Mouse (Mus musculus): ENCODE data around the gene Trmt1. TPM values are rescaled to one million over a fixed set of nuclear protein-coding genes. Genes with fewer than 3 reads are reported as not detected.

The Trmt1 gene
- polyA plus RNA-seq, 1 experiment from 2014 or later, result 62.1 TPM

GRCm38 (mm10) chr8:84732545-84732944 is 46.4 kb downstream of the Trmt1 start:
- Histone ChIP-seq H3K4me3 (replicated peaks; ENCODE audit: low read length) (no peak overlapping the region), H3K27ac (peak overlapping the region; percentile 83; the same call in 1 of the 2 replicates), H3K9me3 (ENCODE audit: control insufficient read depth, low read length) (no peaks in the 10 kb centered on the region), H3K27me3 (ENCODE audit: control insufficient read depth, insufficient read depth, low read length) (peaks cover 15% of the 10 kb centered on the region; the same call in 1 of the 2 replicates), H3K4me2 (replicated peaks) (no peak overlapping the region), H3K9ac (no peak overlapping the region), H3K36me3 (replicated peaks; ENCODE audit: control insufficient read depth, insufficient read depth) (peaks cover 3% of the 10 kb centered on the region; the same call in 1 of the 2 replicates), H3K4me1 (replicated peaks; ENCODE audit: control insufficient read depth, insufficient read depth, low read length) (peaks cover 55% of the 10 kb centered on the region)
- WGBS, result 61% methylated on average over 5 of the region's 5 CpGs
- ATAC-seq (ENCODE audit: low FRiP score), result no peak
- DNase-seq (ENCODE audit: low spot score), result no peak

GRCm38 (mm10) chr8:84732996-84733395 is 46.9 kb downstream of the Trmt1 start:
- DNase-seq (ENCODE audit: low spot score), result no peak
- Histone ChIP-seq H3K4me1 (replicated peaks; ENCODE audit: control insufficient read depth, insufficient read depth, low read length) (peaks cover 60% of the 10 kb centered on the region), H3K27me3 (ENCODE audit: control insufficient read depth, insufficient read depth, low read length) (peaks cover 20% of the 10 kb centered on the region), H3K27ac (peak overlapping the region; percentile 83; the same call in 1 of the 2 replicates), H3K9ac (no peak overlapping the region), H3K4me3 (replicated peaks; ENCODE audit: low read length) (no peak overlapping the region), H3K9me3 (ENCODE audit: control insufficient read depth, low read length) (no peaks in the 10 kb centered on the region), H3K4me2 (replicated peaks) (no peak overlapping the region), H3K36me3 (replicated peaks; ENCODE audit: control insufficient read depth, insufficient read depth) (no peaks in the 10 kb centered on the region)
- no peak for ATAC-seq (ENCODE audit: low FRiP score)
- 57% methylated on average over 6 of the region's 6 CpGs for WGBS

- H3K27ac ChIP-seq, result no peak overlapping the region
- no peak overlapping the region for H3K9ac ChIP-seq
- DNase-seq (ENCODE audit: low spot score) (no peak), ATAC-seq (ENCODE audit: low FRiP score) (no peak)
- no peaks in the 10 kb centered on the region for H3K36me3 ChIP-seq (replicated peaks; ENCODE audit: control insufficient read depth, insufficient read depth)
- peaks cover 29% of the 10 kb centered on the region for H3K27me3 ChIP-seq (ENCODE audit: control insufficient read depth, insufficient read depth, low read length)
- peaks cover 60% of the 10 kb centered on the region for H3K4me1 ChIP-seq (replicated peaks; ENCODE audit: control insufficient read depth, insufficient read depth, low read length)
- H3K4me2 ChIP-seq (replicated peaks), result no peak overlapping the region
- H3K4me3 ChIP-seq (replicated peaks; ENCODE audit: low read length), result no peak overlapping the region
- WGBS, result 83% methylated on average over 6 of the region's 6 CpGs
- H3K9me3 ChIP-seq (ENCODE audit: control insufficient read depth, low read length), result no peaks in the 10 kb centered on the region
These were observed 47.9 kb downstream of the Trmt1 start for GRCm38 (mm10) chr8:84733959-84734358.

- no peak for DNase-seq (ENCODE audit: low spot score)
- Histone ChIP-seq H3K4me2 (replicated peaks) (no peak overlapping the region), H3K36me3 (replicated peaks; ENCODE audit: control insufficient read depth, insufficient read depth) (no peaks in the 10 kb centered on the region), H3K27me3 (ENCODE audit: control insufficient read depth, insufficient read depth, low read length) (peaks cover 36% of the 10 kb centered on the region), H3K27ac (no peak overlapping the region), H3K9ac (no peak overlapping the region), H3K9me3 (ENCODE audit: control insufficient read depth, low read length) (no peaks in the 10 kb centered on the region), H3K4me1 (replicated peaks; ENCODE audit: control insufficient read depth, insufficient read depth, low read length) (peaks cover 54% of the 10 kb centered on the region), H3K4me3 (replicated peaks; ENCODE audit: low read length) (no peak overlapping the region)
- ATAC-seq (ENCODE audit: low FRiP score), result no peak
- 78% methylated on average over 2 of the region's 2 CpGs for WGBS
These were observed 48.6 kb downstream of the Trmt1 start for GRCm38 (mm10) chr8:84734680-84735079.

GRCm38 (mm10) chr8:84735597-84735996 is 49.5 kb downstream of the Trmt1 start:
- no peak overlapping the region for H3K9ac ChIP-seq
- no peak overlapping the region for H3K4me2 ChIP-seq (replicated peaks)
- ATAC-seq (ENCODE audit: low FRiP score), result no peak

GRCm38 (mm10) chr8:84736521-84736920 is 50.4 kb downstream of the Trmt1 start:
- peaks cover 47% of the 10 kb centered on the region for H3K4me1 ChIP-seq (replicated peaks; ENCODE audit: control insufficient read depth, insufficient read depth, low read length)
- no peaks in the 10 kb centered on the region for H3K36me3 ChIP-seq (replicated peaks; ENCODE audit: control insufficient read depth, insufficient read depth)
- no peak overlapping the region for H3K27ac ChIP-seq
- ATAC-seq (ENCODE audit: low FRiP score) (no peak), DNase-seq (ENCODE audit: low spot score) (no peak)
- WGBS, result 68% methylated on average over 4 of the region's 4 CpGs
- H3K4me3 ChIP-seq (replicated peaks; ENCODE audit: low read length), result no peak overlapping the region
- no peak overlapping the region for H3K4me2 ChIP-seq (replicated peaks)
- H3K27me3 ChIP-seq (ENCODE audit: control insufficient read depth, insufficient read depth, low read length), result peaks cover 54% of the 10 kb centered on the region
- H3K9me3 ChIP-seq (ENCODE audit: control insufficient read depth, low read length), result no peaks in the 10 kb centered on the region
- no peak overlapping the region for H3K9ac ChIP-seq

More at GRCm38 (mm10) chr8:84735597-84735996, 49.5 kb downstream of the Trmt1 start:
- Histone ChIP-seq H3K9me3 (ENCODE audit: control insufficient read depth, low read length) (no peaks in the 10 kb centered on the region), H3K27ac (no peak overlapping the region), H3K4me3 (replicated peaks; ENCODE audit: low read length) (no peak overlapping the region), H3K4me1 (replicated peaks; ENCODE audit: control insufficient read depth, insufficient read depth, low read length) (peaks cover 48% of the 10 kb centered on the region), H3K27me3 (ENCODE audit: control insufficient read depth, insufficient read depth, low read length) (peaks cover 45% of the 10 kb centered on the region), H3K36me3 (replicated peaks; ENCODE audit: control insufficient read depth, insufficient read depth) (no peaks in the 10 kb centered on the region)
- no peak for DNase-seq (ENCODE audit: low spot score)
- WGBS, result 57% methylated on average over 2 of the region's 2 CpGs

- WGBS, result 1% methylated on average over 16 of the region's 16 CpGs
- ATAC-seq (ENCODE audit: low FRiP score), result peak; percentile 49
- H3K9ac ChIP-seq, result no peak overlapping the region
These were observed 51.5 kb downstream of the Trmt1 start for GRCm38 (mm10) chr8:84737608-84738007.

GRCm38 (mm10) chr8:84738266-84738665 is 52.2 kb downstream of the Trmt1 start:
- H3K4me3 ChIP-seq (replicated peaks; ENCODE audit: low read length), result no peak overlapping the region
- no peak for DNase-seq (ENCODE audit: low spot score)
- no peaks in the 10 kb centered on the region for H3K9me3 ChIP-seq (ENCODE audit: control insufficient read depth, low read length)
- 0 out of 2 replicates have a peak overlapping the region, but pooled peaks have one; percentile 29 for H3K9ac ChIP-seq
- H3K4me1 ChIP-seq (replicated peaks; ENCODE audit: control insufficient read depth, insufficient read depth, low read length), result peaks cover 47% of the 10 kb centered on the region
- H3K27me3 ChIP-seq (ENCODE audit: control insufficient read depth, insufficient read depth, low read length), result peaks cover 70% of the 10 kb centered on the region
- no peak overlapping the region; the same call in 1 of the 2 replicates for H3K4me2 ChIP-seq (replicated peaks)
- 5% methylated on average over 10 of the region's 10 CpGs for WGBS
- ATAC-seq (ENCODE audit: low FRiP score), result no peak
- H3K36me3 ChIP-seq (replicated peaks; ENCODE audit: control insufficient read depth, insufficient read depth), result no peaks in the 10 kb centered on the region
- 0 out of 2 replicates have a peak overlapping the region, but pooled peaks have one; percentile 34 for H3K27ac ChIP-seq

More at GRCm38 (mm10) chr8:84737608-84738007, 51.5 kb downstream of the Trmt1 start:
- peak; percentile 79 for DNase-seq (ENCODE audit: low spot score)
- Histone ChIP-seq H3K4me3 (replicated peaks; ENCODE audit: low read length) (no peak overlapping the region), H3K4me2 (replicated peaks) (peak overlapping the region; percentile 22), H3K4me1 (replicated peaks; ENCODE audit: control insufficient read depth, insufficient read depth, low read length) (peaks cover 48% of the 10 kb centered on the region), H3K36me3 (replicated peaks; ENCODE audit: control insufficient read depth, insufficient read depth) (no peaks in the 10 kb centered on the region), H3K27me3 (ENCODE audit: control insufficient read depth, insufficient read depth, low read length) (peaks cover 65% of the 10 kb centered on the region), H3K9me3 (ENCODE audit: control insufficient read depth, low read length) (no peaks in the 10 kb centered on the region), H3K27ac (no peak overlapping the region)

GRCm38 (mm10) chr8:84738715-84739400 is 52.8 kb downstream of the Trmt1 start:
- Histone ChIP-seq H3K9ac (0 out of 2 replicates have a peak overlapping the region, but pooled peaks have one; percentile 29), H3K27ac (0 out of 2 replicates have a peak overlapping the region, but pooled peaks have one; percentile 34)

More at GRCm38 (mm10) chr8:84738715-84739400, 52.8 kb downstream of the Trmt1 start:
- Histone ChIP-seq H3K4me3 (replicated peaks; ENCODE audit: low read length) (no peak overlapping the region), H3K36me3 (replicated peaks; ENCODE audit: control insufficient read depth, insufficient read depth) (no peaks in the 10 kb centered on the region), H3K4me2 (replicated peaks) (no peak overlapping the region), H3K27me3 (ENCODE audit: control insufficient read depth, insufficient read depth, low read length) (peaks cover 76% of the 10 kb centered on the region), H3K4me1 (replicated peaks; ENCODE audit: control insufficient read depth, insufficient read depth, low read length) (peaks cover 48% of the 10 kb centered on the region), H3K9me3 (ENCODE audit: control insufficient read depth, low read length) (no peaks in the 10 kb centered on the region)
- 37% methylated on average over 10 of the region's 10 CpGs for WGBS
- no peak for ATAC-seq (ENCODE audit: low FRiP score)
- DNase-seq (ENCODE audit: low spot score), result no peak
